Mouse (Mus musculus) heart, embryonic 14.5 days (tissue): ENCODE measurements around the gene Olfr1367. TPM values are rescaled to one million over a fixed set of nuclear protein-coding genes. Genes with fewer than 3 reads are reported as not detected.

ENCODE experiments used
- ATAC-seq: fragments of 200-750 bp; cut with Nextera tagmentation; 2 replicates; pipeline ENCODE4 v1.8.0; 2017; ENCODE audit warnings: low read depth, moderate TSS enrichment; ENCODE audit not compliant: insufficient number of reproducible peaks, insufficient read depth, low FRiP score
- H3K27ac ChIP-seq, 2 experiments: fragments of 200-500 bp in 1 of 2; fragments of 300-500 bp in 1 of 2; sonication (generic) in 1 of 2; replicated peaks in 1 of 2; 2 replicates each; pipeline ENCODE4 v1.5.1; 2012 to 2014; ENCODE audit warnings: low read depth in 2 of 2, low read length in 2 of 2, control low read depth in 1 of 2, mild to moderate bottlenecking in 1 of 2, mixed read lengths in 1 of 2; ENCODE audit not compliant: control insufficient read depth in 1 of 2, insufficient read depth in 1 of 2
- H3K27me3 ChIP-seq: fragments of 300-500 bp; sonication (generic); 2 replicates; pipeline ENCODE4 v1.6.1; 2014; ENCODE audit warnings: mild to moderate bottlenecking, low read length, control low read depth; ENCODE audit not compliant: control insufficient read depth, insufficient read depth
- H3K36me3 ChIP-seq: fragments of 300-500 bp; sonication (generic); 2 replicates; pipeline ENCODE4 v1.6.1; 2014; ENCODE audit warnings: mild to moderate bottlenecking, control low read depth, low read length, mixed read lengths; ENCODE audit not compliant: control insufficient read depth, insufficient read depth
- H3K4me1 ChIP-seq, 2 experiments: fragments of 200-500 bp in 1 of 2; fragments of 300-500 bp in 1 of 2; sonication (generic) in 1 of 2; 2 replicates each; pipeline ENCODE4 v1.6.1; 2012 to 2014; ENCODE audit warnings: low read length in 2 of 2, control low read depth in 1 of 2, mixed read lengths in 1 of 2; ENCODE audit not compliant: control insufficient read depth in 2 of 2, insufficient read depth in 2 of 2
- H3K4me2 ChIP-seq: fragments of 300-500 bp; sonication (generic); 2 replicates; pipeline ENCODE4 v1.6.1; 2014; ENCODE audit warnings: mild to moderate bottlenecking, low read length
- H3K4me3 ChIP-seq, 2 experiments: fragments of 200-500 bp in 1 of 2; fragments of 300-500 bp in 1 of 2; sonication (generic) in 1 of 2; 2 replicates each; pipeline ENCODE4 v1.5.1; 2012 to 2014; ENCODE audit warnings: low read length in 2 of 2, mild to moderate bottlenecking in 2 of 2, control low read depth in 1 of 2, low read depth in 1 of 2, moderate library complexity in 1 of 2; ENCODE audit not compliant: control insufficient read depth in 1 of 2, insufficient read depth in 1 of 2
- H3K9ac ChIP-seq: fragments of 300-500 bp; sonication (generic); 2 replicates; pipeline ENCODE4 v1.6.1; 2014; ENCODE audit warnings: mild to moderate bottlenecking, low read length
- H3K9me3 ChIP-seq: fragments of 300-500 bp; sonication (generic); 2 replicates; pipeline ENCODE4 v1.6.1; 2016; ENCODE audit warnings: low read length, control low read depth; ENCODE audit not compliant: control insufficient read depth
- WGBS: fragments of 180-500 bp; shearing (Covaris S2); extraction: QIAGEN DNeasy Blood & Tissue Kit; methylation state at CpG from one replicate; pipeline ENCODE4 v1.1.7; 2014; 5-methylcytosine and 5-hydroxymethylcytosine counted together
- polyA plus RNA-seq: library from polyadenylated mRNA; unstranded; fragments of >200 nt; fragmentation: Nextera tagmentation; extraction: Ambion mirVana; gene quantifications from 2 replicates; pipeline ENCODE4 v1.2.1, GENCODE M21; 2014

Olfr1367 gene
- polyA plus RNA-seq, 1 experiment from 2014 or later, result not detected

- peak within 1 kb of the TSS; percentile 88 for H3K9ac ChIP-seq
- H3K4me3 ChIP-seq, result peak within 1 kb of the TSS; percentile 75 to 99
Measured at GRCm38 (mm10) chr13:21362621-21363248, 16.0 kb downstream of the Olfr1367 start, which contains the start of gene Zscan12. Gene Zscan12, plus strand, starts transcription at chr13:21362820.

GRCm38 (mm10) chr13:21363719-21364118 lies 17.0 kb downstream of the Olfr1367 start:
- WGBS, result 58% methylated on average over 12 of the region's 12 CpGs
- ATAC-seq, result no peak
- Histone ChIP-seq H3K4me3 (peak overlapping the region; percentile 17 to 75), H3K9me3 (no peaks in the 10 kb centered on the region), H3K27ac (no peak overlapping the region), H3K27me3 (no peaks in the 10 kb centered on the region), H3K4me2 (peak overlapping the region; percentile 75), H3K9ac (peak overlapping the region; percentile 88), H3K4me1 (peaks cover 3 to 18% of the 10 kb centered on the region in 2 experiments), H3K36me3 (peaks cover 22% of the 10 kb centered on the region)

More at GRCm38 (mm10) chr13:21362621-21363248, 16.0 kb downstream of the Olfr1367 start, which contains the start of gene Zscan12:
- Histone ChIP-seq H3K27me3 (no peaks in the 10 kb centered on the region), H3K36me3 (peaks cover 13% of the 10 kb centered on the region; the same call in 1 of the 2 replicates), H3K9me3 (no peaks in the 10 kb centered on the region), H3K4me1 (peaks cover 3 to 18% of the 10 kb centered on the region in 2 experiments), H3K4me2 (peak within 1 kb of the TSS; percentile 75), H3K27ac (peak within 1 kb of the TSS; percentile 85 to 90)
- ATAC-seq, result peak; percentile 98
- WGBS, result 1% methylated on average over 29 of the region's 29 CpGs

- Histone ChIP-seq H3K4me1 (peaks cover 3 to 18% of the 10 kb centered on the region in 2 experiments), H3K9ac (no peak overlapping the region), H3K27ac (no peak overlapping the region), H3K9me3 (no peaks in the 10 kb centered on the region), H3K36me3 (peaks cover 48% of the 10 kb centered on the region), H3K4me2 (no peak overlapping the region), H3K4me3 (no peak overlapping the region), H3K27me3 (no peaks in the 10 kb centered on the region)
- no peak for ATAC-seq
- 46% methylated on average over 6 of the region's 6 CpGs for WGBS
Measured at GRCm38 (mm10) chr13:21366635-21367034, 19.9 kb downstream of the Olfr1367 start.

- no peak overlapping the region for H3K9ac ChIP-seq
- no peak for ATAC-seq
- no peaks in the 10 kb centered on the region for H3K27me3 ChIP-seq
- no peaks in the 10 kb centered on the region for H3K9me3 ChIP-seq
- peaks cover 0 to 2% of the 10 kb centered on the region in 2 experiments; a peak in 1 of 4 replicates for H3K4me1 ChIP-seq
- peaks cover 35% of the 10 kb centered on the region for H3K36me3 ChIP-seq
- H3K4me3 ChIP-seq, result no peak overlapping the region
- H3K4me2 ChIP-seq, result no peak overlapping the region
- H3K27ac ChIP-seq, result no peak overlapping the region
- WGBS, result 83% methylated on average over 2 of the region's 2 CpGs
Measured at GRCm38 (mm10) chr13:21372700-21373099, 26.0 kb downstream of the Olfr1367 start.

DNA sequence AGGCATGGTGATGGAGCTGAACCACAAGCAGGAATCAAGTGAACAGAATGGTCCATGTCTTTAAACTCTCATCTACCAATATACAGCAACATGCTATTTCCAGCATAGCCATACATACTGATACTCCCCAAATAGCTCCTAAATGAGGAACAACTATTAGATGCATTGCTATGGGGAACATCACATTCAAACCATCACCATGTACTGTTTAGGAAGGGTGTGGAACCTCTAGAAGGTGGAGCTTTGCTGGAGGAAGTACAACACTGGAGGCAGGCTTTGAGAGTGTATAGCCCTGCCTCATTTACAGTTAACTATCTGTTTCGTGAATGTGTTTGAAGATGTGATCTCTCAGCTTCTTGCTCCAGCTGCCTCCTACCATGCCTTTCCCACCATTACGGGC lies 31.1 kb downstream of the Olfr1367 start:
- 78% methylated on average over 2 of the region's 2 CpGs for WGBS
- H3K4me1 ChIP-seq, result peaks cover 0 to 2% of the 10 kb centered on the region in 2 experiments; a peak in 1 of 4 replicates
- no peaks in the 10 kb centered on the region for H3K36me3 ChIP-seq
- H3K9ac ChIP-seq, result no peak overlapping the region
- H3K27ac ChIP-seq, result no peak overlapping the region
- no peak overlapping the region for H3K4me3 ChIP-seq
- no peak overlapping the region for H3K4me2 ChIP-seq
- H3K27me3 ChIP-seq, result no peaks in the 10 kb centered on the region
- no peaks in the 10 kb centered on the region for H3K9me3 ChIP-seq
- no peak for ATAC-seq

- Histone ChIP-seq H3K4me3 (no peak overlapping the region), H3K27me3 (no peaks in the 10 kb centered on the region), H3K27ac (no peak overlapping the region), H3K9me3 (no peaks in the 10 kb centered on the region), H3K4me2 (no peak overlapping the region), H3K4me1 (peaks cover 2 to 9% of the 10 kb centered on the region in 2 experiments; a peak in 3 of 4 replicates), H3K9ac (no peak overlapping the region), H3K36me3 (peaks cover 91% of the 10 kb centered on the region)
- no peak for ATAC-seq
- WGBS, result 98% methylated on average over 1 of the region's 1 CpGs
Measured at GRCm38 (mm10) chr13:21395211-21395610, 48.5 kb downstream of the Olfr1367 start.

- H3K4me1 ChIP-seq, result peaks cover 2 to 9% of the 10 kb centered on the region in 2 experiments; a peak in 3 of 4 replicates
- H3K9me3 ChIP-seq, result no peaks in the 10 kb centered on the region
- peaks cover 91% of the 10 kb centered on the region for H3K36me3 ChIP-seq
- WGBS, result 91% methylated on average over 6 of the region's 6 CpGs
- H3K27ac ChIP-seq, result no peak overlapping the region
- ATAC-seq, result no peak
- no peak overlapping the region for H3K4me3 ChIP-seq
- no peak overlapping the region for H3K9ac ChIP-seq
- no peaks in the 10 kb centered on the region for H3K27me3 ChIP-seq
- no peak overlapping the region for H3K4me2 ChIP-seq
Measured at GRCm38 (mm10) chr13:21395623-21396022, 48.9 kb downstream of the Olfr1367 start.
